Mouse (Mus musculus) C2C12 (cell line): ENCODE data around the gene Itga11.

Source experiments
- CEBPB ChIP-seq: IDR thresholded peaks from one replicate; pipeline ENCODE4 v1.6.1; 2011; ENCODE audit warnings: low read depth, mild to moderate bottlenecking, control low read depth, moderate library complexity
- CTCF ChIP-seq: IDR thresholded peaks from one replicate; pipeline ENCODE4 v1.5.1; 2011; ENCODE audit not compliant: control insufficient read depth, insufficient read depth, insufficient read length
- MAX ChIP-seq: IDR thresholded peaks from one replicate; pipeline ENCODE4 v1.6.1; 2011; ENCODE audit warnings: mild to moderate bottlenecking, control low read depth
- MYOG ChIP-seq: IDR thresholded peaks from one replicate; pipeline ENCODE4 v1.6.1; 2011; ENCODE audit not compliant: control insufficient read depth, insufficient read length; ENCODE audit errors: extremely low read depth
- USF1 ChIP-seq: IDR thresholded peaks from one replicate; pipeline ENCODE4 v1.6.1; 2011; ENCODE audit warnings: low read depth, mild to moderate bottlenecking, control low read depth, moderate library complexity

- TF ChIP-seq CTCF (no peak), MAX (no peak), CEBPB (no peak), USF1 (no peak), MYOG (no peak)
Measured at GRCm38 (mm10) chr9:62714336-62714735, 36.7 kb downstream of the Itga11 start.
